Mouse (Mus musculus) embryo, embryonic 11 days (tissue): Measurements from ENCODE around the gene Gm11238.
"Not testable (repeated sequence)": the region's sequence is repeated elsewhere in the genome, so short reads cannot be mapped to it uniquely, and the experiment has no call there.

Experiments used
- DNase-seq: peaks from one replicate; pipeline ENCODE4 v3.0.0-alpha.2; 2015

Gene Gm11238

GRCm38 (mm10) chr4:73607581-73607980 is at the start of gene Gm11238:
Gm11238 (plus strand) TSS chr4:73607881.
- not testable (repeated sequence) for DNase-seq

GRCm38 (mm10) chr4:73599248-73599647 is 8.4 kb upstream of the Gm11238 start:
- peak; percentile 82 for DNase-seq

- not testable (repeated sequence) for DNase-seq
Measured at GRCm38 (mm10) chr4:73622684-73623083, 15.0 kb downstream of the Gm11238 start, which contains the start of gene Gm11237. Gm11237 (plus strand) TSS chr4:73622984.

- DNase-seq: not testable (repeated sequence)
Measured at GRCm38 (mm10) chr4:73637821-73638220, 30.1 kb downstream of the Gm11238 start, which contains the start of gene Gm11236. Gm11236 (plus strand) TSS chr4:73638121.

- DNase-seq: not testable (repeated sequence)
Measured at GRCm38 (mm10) chr4:73661864-73662263, 54.2 kb downstream of the Gm11238 start.

- DNase-seq: not testable (repeated sequence)
Measured at GRCm38 (mm10) chr4:73668054-73668453, 60.4 kb downstream of the Gm11238 start, which contains the start of gene Gm11239. Gm11239 (plus strand) TSS chr4:73668354.

- not testable (repeated sequence) for DNase-seq
Measured at GRCm38 (mm10) chr4:73683216-73683615, 75.5 kb downstream of the Gm11238 start, which contains the start of gene Gm428. Gm428 (plus strand) TSS chr4:73683516.
